Comparison of ENCODE assay signal across 14 mouse cellular contexts in genomic region chr13:105411535-105412326, GRCm38 (mm10). TPM values are rescaled to one million over a fixed set of nuclear protein-coding genes. Genes with fewer than 3 reads are reported as not detected.
DNase-seq lines count a peak whose midpoint lies in the region; ATAC-seq and TF ChIP-seq lines count a peak whose summit lies in the region.
"Had no signal": no experiment of that assay in that cellular context is flagged by ENCODE, and none has a peak within 500 bp of the region (broad histone marks: within the 10 kb centered on the region; RNA-seq: fewer than 3 reads in every experiment).

No protein-coding gene starts in this region.

- no peak for TF ChIP-seq CTCF in forebrain, postnatal 0 days (IDR thresholded peaks at IDR 0.05; ENCODE audit: low read depth)

- ATAC-seq in hindbrain, embryonic 13.5 days (ENCODE audit: low FRiP score): peak; percentile 84
- no peak for ATAC-seq in hindbrain, embryonic 12.5 days (ENCODE audit: low FRiP score)
- ATAC-seq in forebrain, postnatal 0 days: peak; percentile 90
- ATAC-seq: intestine, postnatal 0 days had no signal

- no peaks in the 10 kb centered on the region for H3K9me3 ChIP-seq in hindbrain, embryonic 13.5 days
- no peaks in the 10 kb centered on the region for H3K9me3 ChIP-seq in hindbrain, embryonic 12.5 days (replicated peaks)
- H3K9me3 ChIP-seq in forebrain, postnatal 0 days (ENCODE audit: low read length): no peaks in the 10 kb centered on the region
- H3K9me3 ChIP-seq: embryonic facial prominence, embryonic 13.5 days had no signal

- H3K4me2 ChIP-seq in hindbrain, embryonic 13.5 days: no peak overlapping the region
- H3K4me2 ChIP-seq in hindbrain, embryonic 12.5 days (replicated peaks): no peak overlapping the region
- no peak overlapping the region for H3K4me2 ChIP-seq in forebrain, postnatal 0 days (ENCODE audit: low read depth)
- H3K4me2 ChIP-seq: embryonic facial prominence, embryonic 13.5 days had no signal

- H3K36me3 ChIP-seq in hindbrain, embryonic 13.5 days: no peaks in the 10 kb centered on the region
- no peaks in the 10 kb centered on the region for H3K36me3 ChIP-seq in hindbrain, embryonic 12.5 days
- H3K36me3 ChIP-seq in forebrain, postnatal 0 days (ENCODE audit: insufficient read depth): no peaks in the 10 kb centered on the region
- H3K36me3 ChIP-seq: embryonic facial prominence, embryonic 13.5 days had no signal

- no peak overlapping the region for H3K9ac ChIP-seq in hindbrain, embryonic 13.5 days
- H3K9ac ChIP-seq in hindbrain, embryonic 12.5 days: no peak overlapping the region
- no peak overlapping the region for H3K9ac ChIP-seq in forebrain, postnatal 0 days
- H3K9ac ChIP-seq: embryonic facial prominence, embryonic 13.5 days; liver, embryonic 14.5 days had no signal

- H3K27ac ChIP-seq in hindbrain, embryonic 13.5 days: no peak overlapping the region
- H3K27ac ChIP-seq in hindbrain, embryonic 12.5 days: no peak overlapping the region
- H3K27ac ChIP-seq in forebrain, postnatal 0 days (ENCODE audit: low read depth, low read length): no peak overlapping the region
- H3K27ac ChIP-seq: embryonic facial prominence, embryonic 13.5 days; liver, embryonic 14.5 days had no signal

- 77% methylated on average over 10 of the region's 10 CpGs for WGBS in hindbrain, embryonic 13.5 days
- WGBS in hindbrain, embryonic 12.5 days: 79% methylated on average over 10 of the region's 10 CpGs
- WGBS in forebrain, postnatal 0 days: 36% methylated on average over 10 of the region's 10 CpGs

- H3K4me3 ChIP-seq in hindbrain, embryonic 13.5 days: no peak overlapping the region
- H3K4me3 ChIP-seq in hindbrain, embryonic 12.5 days: no peak overlapping the region
- no peak overlapping the region for H3K4me3 ChIP-seq in forebrain, postnatal 0 days (ENCODE audit: low read depth, low read length)
- H3K4me3 ChIP-seq: embryonic facial prominence, embryonic 13.5 days had no signal

- H3K27me3 ChIP-seq in hindbrain, embryonic 13.5 days: no peaks in the 10 kb centered on the region
- no peaks in the 10 kb centered on the region for H3K27me3 ChIP-seq in hindbrain, embryonic 12.5 days
- no peaks in the 10 kb centered on the region for H3K27me3 ChIP-seq in forebrain, postnatal 0 days (ENCODE audit: insufficient read depth, low read length)
- H3K27me3 ChIP-seq: embryonic facial prominence, embryonic 13.5 days had no signal

- DNase-seq in forebrain, postnatal 0 days: peak; percentile 79
- peak; percentile 46 to 79 for DNase-seq in layer of hippocampus, postnatal 14 days (ENCODE audit: low spot score in 2 of 2)
- peak; percentile 18 to 20 for DNase-seq in right cerebral cortex, adult 2 months (ENCODE audit: low spot score in 2 of 2)
- DNase-seq in thymus, postnatal 36 days: no peak
- DNase-seq in ovary, adult 18-20 months (ENCODE audit: low spot score): no peak
- DNase-seq in spleen, postnatal 36 days (ENCODE audit: low spot score in 2 of 2): no peak
- DNase-seq: adrenal gland, postnatal 14 days; heart, adult 18-20 months had no signal

- no peaks in the 10 kb centered on the region for H3K4me1 ChIP-seq in hindbrain, embryonic 13.5 days (replicated peaks)
- no peaks in the 10 kb centered on the region for H3K4me1 ChIP-seq in hindbrain, embryonic 12.5 days
- H3K4me1 ChIP-seq in forebrain, postnatal 0 days (ENCODE audit: insufficient read depth): no peaks in the 10 kb centered on the region
- H3K4me1 ChIP-seq: embryonic facial prominence, embryonic 13.5 days had no signal

RNA-seq across cellular contexts. Expression of gene Htr1a, which starts 31.7 kb away (rescaled TPM):
- polyA plus RNA-seq in hindbrain, embryonic 13.5 days (2015; fragmentation: Nextera tagmentation; extraction: Ambion mirVana): 2.0 and 2.4 TPM in 2 replicates
- polyA plus RNA-seq in hindbrain, embryonic 12.5 days (2016; fragmentation: Nextera tagmentation; extraction: Ambion mirVana): 0.75 and 1.4 TPM in 2 replicates
- 7.5 and 8.4 TPM in 2 replicates for total RNA-seq in forebrain, postnatal 0 days (2014; rRNA removed)
- polyA plus RNA-seq in forebrain, postnatal 0 days (2015; fragmentation: Nextera tagmentation; extraction: Ambion mirVana): 3.1 and 4.7 TPM in 2 replicates
- total RNA-seq in layer of hippocampus, postnatal 14 days (2021): 10 to 100 TPM; 21.6 to 24.0 TPM
- total RNA-seq: adrenal gland, postnatal 14 days; heart, adult 18-20 months had no signal
- polyA plus RNA-seq: intestine, postnatal 0 days; liver, embryonic 14.5 days; small intestine, adult 2 months had no signal

Comparison
In these comparisons a context has a peak if more than half of its experiments do, and no peak if none do; other contexts are left out.
1. DNase-seq: peak in forebrain, postnatal 0 days (single experiment), layer of hippocampus, postnatal 14 days (2 of 2) and right cerebral cortex, adult 2 months (2 of 2); none in thymus, postnatal 36 days (0 of 2), ovary, adult 18-20 months (single experiment) and spleen, postnatal 36 days (0 of 2).